23 mouse cellular contexts compared by ENCODE assay signal in the genomic region with DNA sequence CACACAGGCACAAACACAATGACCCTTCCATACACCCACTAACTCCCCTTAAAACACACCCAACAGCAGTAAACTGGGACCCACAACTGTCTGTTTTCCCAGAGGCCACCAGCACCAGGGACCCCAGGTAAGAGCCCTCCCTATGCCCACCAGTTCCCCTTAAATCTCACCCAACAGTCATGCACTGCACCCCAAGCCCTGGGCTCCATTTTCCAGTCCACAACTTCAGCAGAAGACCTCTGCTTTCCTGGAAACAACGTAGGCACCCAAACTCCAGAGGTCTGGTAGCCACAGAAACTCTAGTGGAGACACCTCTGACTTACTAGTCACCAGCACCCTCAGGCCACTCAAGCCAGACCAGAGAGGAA. TPM values are rescaled to one million over a fixed set of nuclear protein-coding genes. Genes with fewer than 3 reads are reported as not detected.
DNase-seq lines count a peak whose midpoint lies in the region.
"Had no signal": no experiment of that assay in that cellular context is flagged by ENCODE, and none has a peak within 500 bp of the region (broad histone marks: within the 10 kb centered on the region; RNA-seq: fewer than 3 reads in every experiment).

No protein-coding gene starts in this region.

- H3K9me3 ChIP-seq in heart, embryonic 10.5 days: no peaks in the 10 kb centered on the region
- H3K9me3 ChIP-seq: embryonic facial prominence, embryonic 12.5 days; G1E had no signal

- H3K27me3 ChIP-seq in heart, embryonic 10.5 days (ENCODE audit: insufficient read depth, poor library complexity, severe bottlenecking): no peaks in the 10 kb centered on the region
- H3K27me3 ChIP-seq: embryonic facial prominence, embryonic 12.5 days; forebrain, embryonic 13.5 days; forebrain, embryonic 15.5 days; Patski had no signal

- peak; percentile 1 for DNase-seq in gastrocnemius, postnatal 10 days
- DNase-seq in gastrocnemius, postnatal 14 days: no peak
- DNase-seq in heart, embryonic 10.5 days (ENCODE audit: low spot score): peak; percentile 62
- no peak for DNase-seq in heart, postnatal 14 days
- peak; percentile 13 for DNase-seq in urinary bladder, adult 2 months (ENCODE audit: low spot score)
- DNase-seq in urinary bladder, postnatal 10 days (ENCODE audit: low spot score): no peak
- DNase-seq: adrenal gland, adult 8-10 months; adrenal gland, postnatal 36 days; B cell, adult 2 months; cerebellum, adult 11-12 months; cerebellum, adult 2 months; cerebellum, adult 9-10 months; cerebellum, postnatal 10 days; cerebellum, postnatal 25 days had no signal

- intact Hi-C loops in gastrocnemius, postnatal 14 days (cut with DNase I; ENCODE audit: low total_unique reads): no loop called here
- intact Hi-C loops in heart, postnatal 14 days (cut with DNase I): no loop called here

- H3K4me3 ChIP-seq in heart, embryonic 10.5 days: no peak overlapping the region
- H3K4me3 ChIP-seq: embryonic facial prominence, embryonic 10.5 days; embryonic facial prominence, embryonic 12.5 days; forebrain, embryonic 13.5 days; forebrain, embryonic 15.5 days had no signal

- H3K4me1 ChIP-seq in heart, embryonic 10.5 days: no peaks in the 10 kb centered on the region
- H3K4me1 ChIP-seq: embryonic facial prominence, embryonic 10.5 days; embryonic facial prominence, embryonic 12.5 days; forebrain, embryonic 13.5 days; forebrain, embryonic 15.5 days had no signal

- no peaks in the 10 kb centered on the region for H3K36me3 ChIP-seq in heart, embryonic 10.5 days
- H3K36me3 ChIP-seq: embryonic facial prominence, embryonic 10.5 days; embryonic facial prominence, embryonic 12.5 days; forebrain, embryonic 15.5 days; G1E had no signal

- WGBS in heart, embryonic 10.5 days: 58% methylated on average over 1 of the region's 1 CpGs

- H3K27ac ChIP-seq in heart, embryonic 10.5 days: no peak overlapping the region
- H3K27ac ChIP-seq: embryonic facial prominence, embryonic 10.5 days; embryonic facial prominence, embryonic 12.5 days; forebrain, embryonic 13.5 days; forebrain, embryonic 15.5 days had no signal

RNA-seq across cellular contexts. Expression of gene Padi2, which starts 14.0 kb away (rescaled TPM):
- total RNA-seq in gastrocnemius, postnatal 10 days (2021): 100 to 1,000 TPM in 1 of 2 experiments, 10 to 100 TPM in 1; 96.8 to 105 TPM
- 100 to 1,000 TPM; 101 to 150 TPM for total RNA-seq in gastrocnemius, postnatal 14 days (2021)
- polyA plus RNA-seq in heart, embryonic 10.5 days (2016; fragmentation: Nextera tagmentation; extraction: Ambion mirVana): 2.9 and 6.3 TPM in 2 replicates
- 1 to 10 TPM in 1 of 2 experiments, under 1 TPM in 1; 0.41 to 1.1 TPM for total RNA-seq in heart, postnatal 14 days (2021)
- 1.7 and 1.8 TPM in 2 replicates for polyA plus RNA-seq in urinary bladder, adult 2 months (2012; rRNA removed)

RNA-seq across cellular contexts. Expression of gene Padi1, which starts 46.6 kb away (rescaled TPM):
- total RNA-seq in gastrocnemius, postnatal 10 days (2021): under 1 TPM in 1 of 2 experiments, not detected in 1; 0.09 TPM
- total RNA-seq in gastrocnemius, postnatal 14 days (2021): under 1 TPM; 0.07 to 0.08 TPM
- 0.16 TPM in 2 replicates for polyA plus RNA-seq in heart, embryonic 10.5 days (2016; fragmentation: Nextera tagmentation; extraction: Ambion mirVana)
- total RNA-seq in heart, postnatal 14 days (2021): not detected
- 1.0 and 1.2 TPM in 2 replicates for polyA plus RNA-seq in urinary bladder, adult 2 months (2012; rRNA removed)
- total RNA-seq: adrenal gland, adult 18-20 months; adrenal gland, adult 8-10 months; adrenal gland, postnatal 14 days; adrenal gland, postnatal 36 days had no signal
- polyA plus RNA-seq: forebrain, embryonic 11.5 days; forebrain, embryonic 13.5 days; forebrain, embryonic 15.5 days had no signal

Comparison
In these comparisons a context has a peak if more than half of its experiments do, and no peak if none do; other contexts are left out.
1. DNase-seq: peak in gastrocnemius, postnatal 10 days (single experiment), heart, embryonic 10.5 days (single experiment) and urinary bladder, adult 2 months (single experiment); none in gastrocnemius, postnatal 14 days (single experiment), heart, postnatal 14 days (0 of 2) and urinary bladder, postnatal 10 days (single experiment).
2. RNA of gene Padi2, which starts 14.0 kb away (total RNA-seq): 101 to 150 TPM in gastrocnemius, postnatal 14 days and 96.8 to 105 TPM in gastrocnemius, postnatal 10 days; 0.41 to 1.1 TPM in heart, postnatal 14 days; every median in the first group is over 10 times any median in the second.